Mouse (Mus musculus) stomach, postnatal 0 days (tissue): ENCODE measurements at regions not wholly inside any gene's neighbourhood (a gene's known extent, or its start where the extent isn't known, plus 50 kb on each side); places are given as distances from the start of the nearest gene placed in this dataset.

Source experiments
- CTCF ChIP-seq: IDR thresholded peaks from 2 replicates; pipeline ENCODE4 v1.5.1; 2016; ENCODE audit warnings: antibody characterized with exemption, low read depth, mild to moderate bottlenecking, moderate library complexity
- EP300 ChIP-seq: optimal IDR thresholded peaks from 2 replicates; pipeline ENCODE3; 2016; ENCODE audit warnings: antibody characterized with exemption

DNA sequence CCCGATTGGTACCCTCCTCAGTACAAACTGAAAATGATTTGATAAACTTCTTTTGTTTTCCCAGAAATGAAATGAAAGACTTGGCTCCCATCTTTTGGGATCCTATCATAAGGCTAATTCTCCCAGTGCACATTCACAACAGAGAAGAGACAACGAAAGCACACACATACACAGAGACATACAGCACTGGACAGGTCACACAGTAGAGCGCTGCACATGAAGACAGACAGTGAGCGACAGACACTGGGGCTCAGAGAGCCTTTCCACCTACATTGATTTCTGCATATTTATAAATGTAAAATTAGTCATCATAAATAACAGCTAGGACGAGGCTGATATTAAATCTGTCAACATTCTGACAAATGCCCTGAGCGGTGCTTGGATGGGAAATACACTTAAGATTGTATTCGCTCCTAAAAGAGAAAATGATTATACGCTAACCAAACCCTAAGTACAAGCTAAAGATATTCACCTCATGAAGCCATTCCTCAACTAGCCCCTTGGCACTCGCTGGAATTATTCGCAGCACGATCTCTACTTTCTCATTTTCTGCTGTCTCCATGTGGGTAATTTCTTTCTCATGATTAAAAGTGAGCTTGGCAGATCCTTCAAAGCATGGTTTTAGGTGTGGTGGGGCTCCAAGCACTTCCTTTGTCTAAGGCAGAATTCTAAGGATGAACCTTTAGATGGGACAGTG, 647.4 kb downstream of the Nedd1 start:
- TF ChIP-seq CTCF (no peak), EP300 (no peak)
